Comparison of ENCODE assay signal across 21 mouse cellular contexts in the genomic region with DNA sequence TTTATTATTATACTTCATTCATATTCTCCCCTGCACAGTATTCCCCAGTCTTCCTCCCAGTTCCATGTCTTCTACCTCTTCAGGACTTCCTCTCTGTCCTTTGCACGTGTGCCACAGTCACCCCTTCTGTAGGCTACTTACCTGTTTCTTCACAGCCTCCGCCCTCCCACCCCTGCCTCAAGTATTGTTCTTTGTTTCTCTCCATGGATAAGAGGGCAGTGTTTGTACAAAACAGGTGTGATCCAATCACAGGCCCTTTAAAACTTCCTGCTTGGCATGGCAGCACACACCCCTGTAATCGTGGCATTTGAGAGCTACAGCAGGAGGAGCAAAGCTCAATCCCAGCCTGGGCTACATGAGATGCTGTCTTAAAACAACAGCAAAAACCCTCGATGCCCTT. TPM values are rescaled to one million over a fixed set of nuclear protein-coding genes. Genes with fewer than 3 reads are reported as not detected.
DNase-seq lines count a peak whose midpoint lies in the region; ATAC-seq lines count a peak whose summit lies in the region.
"Had no signal": no experiment of that assay in that cellular context is flagged by ENCODE, and none has a peak within 500 bp of the region (broad histone marks: within the 10 kb centered on the region; RNA-seq: fewer than 3 reads in every experiment).

No protein-coding gene starts in this region.

- H3K9me3 ChIP-seq in hindbrain, embryonic 12.5 days (replicated peaks) = no peaks in the 10 kb centered on the region
- no peaks in the 10 kb centered on the region for H3K9me3 ChIP-seq in hindbrain, embryonic 10.5 days
- H3K9me3 ChIP-seq in kidney, embryonic 16.5 days (ENCODE audit: low read length) = no peaks in the 10 kb centered on the region
- H3K9me3 ChIP-seq: heart, embryonic 12.5 days; heart, embryonic 15.5 days; hindbrain, embryonic 15.5 days had no signal

- no peak for ATAC-seq in hindbrain, embryonic 12.5 days (ENCODE audit: low FRiP score)
- ATAC-seq in kidney, embryonic 16.5 days (ENCODE audit: low FRiP score, low TSS enrichment) = no peak
- ATAC-seq: CD4-positive, CD25-positive, alpha-beta regulatory T cell, adult 4 months; forebrain, embryonic 14.5 days had no signal

- no peaks in the 10 kb centered on the region for H3K27me3 ChIP-seq in hindbrain, embryonic 12.5 days
- peaks cover 13% of the 10 kb centered on the region for H3K27me3 ChIP-seq in hindbrain, embryonic 10.5 days (ENCODE audit: insufficient read depth, poor library complexity, severe bottlenecking)
- no peaks in the 10 kb centered on the region for H3K27me3 ChIP-seq in kidney, embryonic 16.5 days (ENCODE audit: insufficient read depth, low read length)
- H3K27me3 ChIP-seq: heart, embryonic 15.5 days; hindbrain, embryonic 15.5 days had no signal

- WGBS in hindbrain, embryonic 12.5 days = 76% methylated on average over 4 of the region's 4 CpGs
- 82% methylated on average over 4 of the region's 4 CpGs for WGBS in hindbrain, embryonic 10.5 days
- 72% methylated on average over 4 of the region's 4 CpGs for WGBS in kidney, embryonic 16.5 days

- H3K4me1 ChIP-seq in hindbrain, embryonic 12.5 days = peaks cover 22% of the 10 kb centered on the region
- H3K4me1 ChIP-seq in hindbrain, embryonic 10.5 days (replicated peaks) = peaks cover 36% of the 10 kb centered on the region
- peaks cover 6% of the 10 kb centered on the region for H3K4me1 ChIP-seq in kidney, embryonic 16.5 days (ENCODE audit: insufficient read depth, low read length)

- DNase-seq in hindbrain, embryonic 10.5 days (ENCODE audit: low spot score) = no peak
- peak; percentile 59 to 69 for DNase-seq in lung, adult 18-20 months
- no peak for DNase-seq in lung, postnatal 10 days
- peak; percentile 59 for DNase-seq in lung, postnatal 36 days
- DNase-seq in lung, postnatal 4 days = no peak
- DNase-seq: adrenal gland, adult 2 months; adrenal gland, postnatal 14 days; cerebellum, adult 11 months; cerebellum, adult 8-10 months; cerebellum, postnatal 10 days; gastrocnemius, postnatal 25 days; heart, adult 18-20 months; heart, postnatal 10 days; heart, postnatal 36 days had no signal

- peaks cover 18% of the 10 kb centered on the region for H3K36me3 ChIP-seq in hindbrain, embryonic 12.5 days
- peaks cover 46% of the 10 kb centered on the region for H3K36me3 ChIP-seq in hindbrain, embryonic 10.5 days
- peaks cover 3% of the 10 kb centered on the region; the same call in 1 of the 2 replicates for H3K36me3 ChIP-seq in kidney, embryonic 16.5 days (ENCODE audit: insufficient read depth, low read length)
- H3K36me3 ChIP-seq: hindbrain, embryonic 15.5 days had no signal

- H3K4me3 ChIP-seq in hindbrain, embryonic 12.5 days = no peak overlapping the region
- no peak overlapping the region for H3K4me3 ChIP-seq in hindbrain, embryonic 10.5 days
- H3K4me3 ChIP-seq in kidney, embryonic 16.5 days (ENCODE audit: low read length) = no peak overlapping the region
- H3K4me3 ChIP-seq: heart, embryonic 12.5 days; hindbrain, embryonic 15.5 days had no signal

- 0 out of 2 replicates have a peak overlapping the region, but pooled peaks have one; percentile 4 for H3K4me2 ChIP-seq in hindbrain, embryonic 12.5 days (replicated peaks)
- no peak overlapping the region for H3K4me2 ChIP-seq in kidney, embryonic 16.5 days (replicated peaks; ENCODE audit: low read depth, low read length)
- H3K4me2 ChIP-seq: heart, embryonic 15.5 days had no signal

- no peak overlapping the region for H3K9ac ChIP-seq in hindbrain, embryonic 12.5 days
- H3K9ac ChIP-seq in kidney, embryonic 16.5 days (replicated peaks; ENCODE audit: low read length) = no peak overlapping the region
- H3K9ac ChIP-seq: heart, embryonic 12.5 days; heart, embryonic 15.5 days; hindbrain, embryonic 15.5 days had no signal

- H3K27ac ChIP-seq in hindbrain, embryonic 12.5 days = no peak overlapping the region
- no peak overlapping the region for H3K27ac ChIP-seq in hindbrain, embryonic 10.5 days
- H3K27ac ChIP-seq in kidney, embryonic 16.5 days (ENCODE audit: low read length) = no peak overlapping the region
- H3K27ac ChIP-seq: heart, embryonic 15.5 days; hindbrain, embryonic 15.5 days had no signal

RNA-seq across cellular contexts. Expression of a gene that starts 2.4 kb away (rescaled TPM):
- polyA plus RNA-seq in hindbrain, embryonic 12.5 days (2016; fragmentation: Nextera tagmentation; extraction: Ambion mirVana) = 22.2 and 24.9 TPM in 2 replicates
- polyA plus RNA-seq in hindbrain, embryonic 10.5 days (2016; fragmentation: Nextera tagmentation; extraction: Ambion mirVana) = 21.4 and 23.4 TPM in 2 replicates
- polyA plus RNA-seq in kidney, embryonic 16.5 days (2015; fragmentation: Nextera tagmentation; extraction: Ambion mirVana) = 18.0 and 18.8 TPM in 2 replicates

RNA-seq across cellular contexts. Expression of a gene that starts 54.0 kb away (rescaled TPM):
- polyA plus RNA-seq in hindbrain, embryonic 12.5 days (2016; fragmentation: Nextera tagmentation; extraction: Ambion mirVana) = 14.8 and 15.2 TPM in 2 replicates
- 3.2 and 9.7 TPM in 2 replicates for polyA plus RNA-seq in hindbrain, embryonic 10.5 days (2016; fragmentation: Nextera tagmentation; extraction: Ambion mirVana)
- polyA plus RNA-seq in kidney, embryonic 16.5 days (2015; fragmentation: Nextera tagmentation; extraction: Ambion mirVana) = 0.54 and 0.86 TPM in 2 replicates
- polyA plus RNA-seq: CD4-positive, CD25-positive, alpha-beta regulatory T cell, adult 4 months had no signal

Comparison
In these comparisons a context has a peak if more than half of its experiments do, and no peak if none do; other contexts are left out.
1. DNase-seq: peak in lung, adult 18-20 months (2 of 2) and lung, postnatal 36 days (single experiment); none in hindbrain, embryonic 10.5 days (single experiment), lung, postnatal 10 days (single experiment) and lung, postnatal 4 days (0 of 2).